Mouse (Mus musculus) erythroid progenitor cell, adult 5-6 weeks (primary cell): Measurements from ENCODE around the gene Primpol. TPM values are rescaled to one million over a fixed set of nuclear protein-coding genes. Genes with fewer than 3 reads are reported as not detected.
A peak's percentile ranks its signal among the peaks of the same experiment; 100 is the strongest.

ENCODE experiments used
- ATAC-seq: replicated peaks from 2 replicates; pipeline ENCODE4 v1.8.0; 2016; ENCODE audit warnings: moderate number of reproducible peaks, mild to moderate bottlenecking, moderate TSS enrichment, inconsistent platforms; ENCODE audit not compliant: poor library complexity, low FRiP score, severe bottlenecking
- total RNA-seq, 2 experiments: library from RNA; stranded (forward) in 1 of 2; stranded (reverse) in 1 of 2; fragments of 150-400 nt in 1 of 2; fragments of 186-747, 209-891 nt in 1 of 2; gene quantifications; 2 replicates each; pipeline versions ENCODE4 v1.2.3 to v1.2.4; 2015 to 2017; ENCODE audit warnings: low replicate concordance in 2 of 2

Gene Primpol
- total RNA-seq (2015; ENCODE audit: low replicate concordance): 15.9 and 20.1 TPM in 2 replicates
- 5.8 and 71.1 TPM in 2 replicates for total RNA-seq (2017; ENCODE audit: low replicate concordance)

DNA sequence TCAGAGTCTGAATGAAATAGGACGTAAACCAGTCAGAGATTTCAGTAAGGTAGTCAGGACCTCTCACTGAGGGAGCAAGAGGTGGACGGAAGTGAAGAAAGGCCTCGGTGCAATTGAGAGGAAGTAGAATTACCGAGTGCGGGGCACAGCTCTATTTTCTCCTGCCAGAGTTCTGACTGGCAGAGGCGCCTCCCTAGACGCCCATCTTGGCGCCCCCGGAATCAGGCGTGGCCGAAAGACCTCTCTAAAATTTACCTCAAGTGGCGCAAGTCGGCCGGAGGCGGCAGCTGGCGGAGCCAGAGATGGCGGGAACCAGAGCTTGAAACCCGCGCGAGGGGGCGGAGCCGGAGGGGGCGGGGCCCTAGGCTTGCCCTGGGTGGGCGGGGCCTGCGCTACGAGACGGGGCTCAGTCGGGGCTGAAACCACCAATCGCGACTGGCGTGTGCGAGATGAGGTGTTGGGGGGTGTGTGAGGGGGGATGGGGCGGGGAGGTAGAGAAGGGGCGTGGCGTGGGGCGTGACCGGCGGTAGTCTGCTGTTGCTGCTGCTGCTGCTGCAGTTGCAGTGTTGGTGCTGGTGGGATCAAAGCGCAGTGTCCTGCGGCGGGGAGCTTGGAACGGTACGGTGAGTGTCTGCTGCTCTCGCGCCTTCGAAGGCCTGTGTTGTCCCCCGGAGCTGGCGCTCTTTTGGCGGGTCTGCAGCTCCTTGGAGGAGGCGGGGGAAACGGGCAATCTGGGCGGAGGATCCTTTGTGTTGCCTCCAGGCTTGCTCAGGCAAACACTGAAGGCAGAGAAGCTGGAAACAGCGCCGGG is at the start of gene Primpol, which contains the start of gene Casp3:
TSS of gene Primpol (minus strand) at position 334 of the 811 bp plus-strand sequence.
TSS of gene Casp3 (plus strand) at position 413 of the 811 bp plus-strand sequence.
- ATAC-seq: peak; percentile 82

DNA sequence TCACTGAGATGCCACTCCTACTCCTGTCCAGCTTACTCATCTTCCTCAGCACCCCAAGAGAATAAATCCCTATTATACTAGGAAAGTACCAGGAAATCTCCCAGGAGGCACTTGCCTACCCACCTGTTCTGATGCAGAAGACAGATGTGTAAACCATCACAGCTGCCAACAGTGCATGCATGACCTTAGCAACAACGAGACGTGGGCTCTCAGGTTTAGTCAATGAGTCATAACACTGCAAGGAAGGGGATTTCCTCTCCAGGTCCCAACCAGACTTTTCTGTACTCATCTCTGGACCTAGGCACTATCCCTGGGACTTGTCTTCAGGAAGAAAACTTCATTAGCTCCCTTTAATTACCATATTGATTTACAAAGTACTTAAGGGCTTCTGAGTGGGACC is 38.9 kb upstream of the Primpol start:
- no peak for ATAC-seq

DNA sequence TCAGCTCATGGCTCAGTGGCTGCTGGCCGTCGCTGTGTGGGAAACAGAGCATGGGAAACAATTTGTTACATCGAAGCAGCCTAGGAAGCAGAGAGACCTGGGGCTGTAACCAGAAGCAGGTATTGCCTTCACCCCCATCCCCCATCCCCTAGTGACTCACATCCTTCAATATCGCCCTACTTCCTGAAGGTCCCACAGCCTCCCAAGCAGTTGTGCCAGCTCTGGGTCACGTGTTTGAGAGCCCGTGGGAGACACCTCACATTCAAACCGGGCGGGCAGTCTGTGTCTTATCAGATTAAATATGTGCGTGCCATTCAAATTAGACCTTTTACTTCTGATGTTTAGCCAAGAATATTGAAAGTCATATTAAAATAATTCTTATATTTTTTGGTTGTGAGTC is 34.9 kb upstream of the Primpol start:
- peak; percentile 64; the same call in 1 of the 2 replicates for ATAC-seq

DNA sequence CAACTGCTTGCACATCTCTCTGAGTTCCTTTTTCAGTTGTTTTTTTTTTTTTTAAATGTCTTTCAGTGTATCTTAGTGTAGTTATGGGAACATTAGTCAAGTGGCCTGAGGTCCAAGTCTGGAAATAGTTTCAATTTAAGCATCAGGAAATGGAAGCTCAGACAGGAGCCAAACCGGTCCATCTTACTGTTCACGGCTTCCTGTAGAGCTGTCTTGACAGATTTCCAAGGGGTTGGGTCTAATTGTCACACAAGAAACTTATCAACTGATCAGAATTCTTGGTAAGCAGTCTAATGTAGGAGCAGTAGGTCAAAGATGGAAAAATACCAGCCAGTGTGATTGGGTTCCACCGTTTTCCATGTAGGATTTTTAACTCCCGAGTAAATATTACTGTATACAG is 31.4 kb upstream of the Primpol start:
- ATAC-seq: no peak

DNA sequence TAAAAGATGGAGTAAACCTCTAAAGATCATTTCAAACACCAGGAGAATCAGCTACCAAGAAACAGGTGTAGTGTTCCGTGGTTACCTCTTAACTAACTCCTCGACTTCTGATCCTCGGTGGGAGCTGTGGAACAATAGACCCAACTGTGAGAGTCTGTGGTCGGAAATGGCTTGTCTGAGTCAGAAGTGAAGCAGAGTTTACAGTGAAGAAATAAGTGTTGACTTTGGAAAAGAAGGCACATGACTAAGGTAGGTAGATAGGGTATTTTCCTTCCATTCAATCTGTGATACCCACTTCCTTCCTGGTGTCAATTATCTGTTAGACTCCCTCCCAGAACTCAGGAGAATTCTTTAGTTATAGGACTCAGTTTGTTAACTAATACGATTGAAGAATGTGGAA is 24.3 kb upstream of the Primpol start:
- ATAC-seq: no peak

DNA sequence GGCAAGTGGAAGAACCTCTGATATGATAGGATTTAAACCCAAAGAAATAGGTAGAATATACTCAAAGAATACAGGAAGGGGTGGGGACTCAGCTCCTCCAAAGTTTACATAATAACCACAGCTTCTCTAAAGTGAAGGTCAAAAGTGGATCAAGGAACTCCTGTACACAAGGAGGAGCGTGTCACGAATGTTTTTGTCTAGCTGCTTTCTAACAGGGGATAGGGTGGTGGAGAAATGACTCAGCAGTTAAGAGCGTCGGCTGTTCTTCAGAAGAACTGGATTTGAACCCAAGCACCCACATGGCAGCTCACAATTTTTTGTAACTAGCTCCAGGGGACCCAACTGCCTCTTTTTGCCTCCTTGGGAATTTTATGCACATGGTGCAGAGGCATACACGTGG is 22.8 kb upstream of the Primpol start:
- no peak; the same call in 1 of the 2 replicates for ATAC-seq

DNA sequence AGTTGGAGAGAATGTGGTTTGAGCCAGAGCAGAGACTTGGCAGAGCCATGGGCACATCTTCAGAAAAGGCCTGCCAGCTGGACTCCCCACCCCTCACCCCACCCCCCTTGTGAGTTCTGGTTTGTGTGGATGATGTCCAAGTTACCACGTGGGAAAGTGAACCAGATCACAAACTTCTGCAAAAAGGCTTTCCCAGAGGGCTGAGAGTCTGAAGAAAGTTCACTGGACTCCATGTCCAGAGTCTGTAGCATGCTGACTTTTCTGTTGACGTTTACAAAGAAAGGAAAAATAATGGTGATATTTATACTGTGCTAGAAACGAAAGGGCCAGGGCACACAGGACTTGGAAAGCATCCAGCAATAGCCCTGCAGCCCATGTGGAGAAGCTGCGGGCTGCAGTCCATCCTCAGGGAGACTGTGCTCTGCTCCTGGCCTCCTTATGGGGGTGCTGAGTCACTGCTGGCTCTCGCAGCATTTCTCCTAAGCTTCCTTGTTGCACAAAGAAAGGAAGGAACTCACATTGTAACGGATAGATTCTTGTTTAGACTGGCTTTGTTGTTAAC is 22.1 kb upstream of the Primpol start:
- 0 out of 2 replicates have a peak, but pooled peaks have one; percentile 52 for ATAC-seq

DNA sequence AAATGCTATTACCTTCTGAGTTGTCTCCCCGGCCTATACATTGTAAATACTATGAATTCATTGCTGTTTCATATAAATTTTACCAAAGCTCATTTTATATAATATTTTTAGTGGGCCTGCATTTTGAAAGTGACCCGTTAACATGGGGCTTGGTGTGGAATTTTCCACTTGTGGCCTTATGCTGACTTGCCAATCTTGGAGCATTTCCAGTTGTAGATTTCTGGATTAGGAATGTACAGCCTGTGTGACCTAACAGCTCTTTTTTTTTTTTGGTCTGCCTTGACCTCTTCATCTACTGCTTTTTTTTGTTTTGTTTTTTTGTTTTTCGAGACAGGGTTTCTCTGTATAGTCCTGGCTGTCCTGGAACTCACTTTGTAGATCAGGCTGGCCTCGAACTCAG is 13.9 kb upstream of the Primpol start:
- ATAC-seq: no peak

DNA sequence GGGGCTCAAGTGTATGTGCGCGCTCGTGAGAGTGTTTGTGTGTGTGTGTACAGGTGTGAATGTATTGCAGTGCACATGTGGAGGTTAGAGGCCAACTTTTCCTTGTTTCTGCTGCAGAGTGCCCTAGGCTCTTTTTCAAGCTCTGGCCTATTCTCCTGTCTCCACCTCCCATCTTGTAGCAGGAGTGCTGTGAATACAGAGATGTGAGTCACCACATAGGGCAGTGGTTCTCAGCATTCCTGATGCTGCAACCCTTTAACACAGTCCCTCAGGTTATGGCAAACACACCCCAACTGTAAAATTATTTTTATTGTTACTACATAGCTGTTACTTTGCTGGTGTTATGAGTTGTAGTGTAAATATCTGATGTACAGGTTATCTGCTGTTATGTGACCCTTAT is 13.4 kb upstream of the Primpol start:
- no peak for ATAC-seq

DNA sequence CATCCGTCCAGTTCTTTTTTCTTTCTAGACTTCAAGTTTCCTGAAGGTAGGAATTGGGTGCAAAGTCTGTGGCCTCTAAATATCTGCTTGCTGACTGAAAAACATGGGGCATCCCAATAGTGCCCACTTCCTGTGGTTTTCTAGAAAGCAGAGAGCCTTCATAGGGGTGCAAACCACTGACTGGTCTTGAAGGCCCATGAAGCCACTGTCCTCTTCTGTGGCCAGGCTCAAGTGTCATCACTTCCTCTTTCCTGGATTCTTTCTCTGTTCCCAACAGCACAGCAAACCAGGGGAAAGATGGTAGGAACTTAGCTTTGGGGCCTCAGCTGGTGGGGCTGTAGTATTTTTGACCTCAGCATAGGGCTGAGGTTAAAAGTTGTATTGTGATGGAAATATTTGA is 11.6 kb upstream of the Primpol start:
- no peak for ATAC-seq

DNA sequence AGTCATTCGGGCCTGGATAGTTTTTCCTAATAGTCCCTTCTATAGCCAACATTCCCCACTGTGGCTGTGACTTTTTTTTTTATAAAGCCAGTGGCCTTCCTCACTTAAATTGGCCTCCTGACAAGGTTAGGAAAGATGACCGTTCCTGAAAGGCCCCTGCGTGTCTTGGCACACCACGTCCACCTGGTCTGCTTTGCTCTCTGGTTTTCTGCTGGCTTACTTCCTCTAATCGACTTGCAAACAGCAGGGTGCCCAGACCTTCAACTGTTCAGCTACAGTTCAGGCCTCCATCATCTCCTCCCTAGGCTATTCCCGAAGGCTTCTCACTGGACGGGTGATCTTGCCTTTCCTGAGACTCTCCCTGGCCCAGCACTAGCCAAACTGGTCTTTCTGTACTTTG is 10.9 kb upstream of the Primpol start:
- ATAC-seq: no peak

DNA sequence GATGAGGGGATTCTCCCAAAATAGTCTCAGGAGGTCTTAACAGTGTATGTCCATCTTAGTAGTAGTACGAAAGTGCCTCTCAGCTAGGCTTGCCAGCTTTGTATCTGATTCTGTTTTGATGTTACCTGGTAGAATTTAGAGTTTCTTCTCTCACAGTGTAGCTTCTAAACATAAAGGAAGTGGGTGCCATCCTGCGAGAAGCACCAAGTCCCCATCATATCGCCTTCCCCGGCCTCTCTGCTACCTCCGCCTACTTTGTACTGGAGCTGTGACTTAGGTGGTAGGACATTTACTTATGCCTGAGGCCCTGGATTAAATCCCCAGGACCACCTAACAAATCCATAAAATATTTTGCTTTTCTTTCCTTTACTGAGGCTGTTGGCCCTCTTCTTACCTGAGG is 9.6 kb upstream of the Primpol start:
- ATAC-seq: no peak

DNA sequence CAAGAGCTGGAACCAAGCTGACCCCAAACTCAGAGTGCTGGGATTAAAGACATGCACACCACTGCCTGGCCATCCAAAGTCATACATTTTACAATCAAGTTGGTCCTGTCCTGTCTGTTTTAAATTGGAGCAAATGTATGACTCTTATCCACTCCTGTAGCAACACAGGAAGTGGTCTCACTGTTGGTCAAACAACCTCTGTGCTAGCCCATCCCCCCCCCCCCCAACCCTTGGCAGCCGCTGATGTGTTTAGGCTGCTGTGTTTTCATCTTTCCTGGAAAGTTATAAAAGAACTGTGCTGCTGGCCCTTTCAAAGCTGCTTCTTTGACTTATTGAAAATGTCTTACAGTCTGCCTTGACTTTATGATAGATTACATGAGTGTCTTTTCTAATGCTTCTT is 8.2 kb upstream of the Primpol start:
- ATAC-seq: no peak

DNA sequence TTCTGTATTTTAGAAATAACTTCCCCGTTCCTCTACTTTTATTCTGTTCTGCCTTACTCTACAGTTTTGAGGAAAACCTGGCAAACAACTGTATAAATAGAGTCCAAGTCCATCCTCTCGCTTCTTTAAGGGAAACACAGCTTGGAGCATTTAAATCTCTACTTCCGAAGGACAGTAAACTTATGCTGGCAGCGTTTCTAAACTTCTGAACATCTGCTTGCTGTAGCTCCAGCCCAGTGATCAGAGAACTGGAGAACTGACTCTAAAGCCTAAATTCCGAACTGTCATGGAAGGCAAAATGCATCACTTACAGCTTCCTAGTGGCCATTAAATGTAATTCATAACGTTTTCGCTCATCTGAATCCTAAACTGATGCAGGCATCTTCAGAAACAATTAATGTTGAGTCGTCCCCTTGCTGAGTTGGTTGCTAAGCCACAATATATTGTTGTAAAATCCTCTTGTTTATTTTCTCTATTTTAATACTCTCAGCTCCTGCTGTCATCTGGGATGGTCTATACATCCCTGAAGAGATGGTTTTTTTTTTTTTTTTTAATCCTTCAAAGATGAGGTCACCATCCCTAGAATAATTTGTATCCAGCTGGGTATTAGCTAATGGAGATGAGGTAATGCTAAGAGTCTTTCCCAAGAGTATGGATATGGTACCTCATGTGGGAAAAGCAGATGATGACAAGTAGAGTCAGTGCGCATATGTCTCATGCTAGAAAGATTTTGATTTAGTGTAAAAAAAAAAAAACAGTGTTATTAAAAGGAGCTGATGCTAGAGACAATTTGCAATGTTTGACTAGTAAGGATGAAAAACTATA is 5.6 kb upstream of the Primpol start:
- ATAC-seq: no peak

DNA sequence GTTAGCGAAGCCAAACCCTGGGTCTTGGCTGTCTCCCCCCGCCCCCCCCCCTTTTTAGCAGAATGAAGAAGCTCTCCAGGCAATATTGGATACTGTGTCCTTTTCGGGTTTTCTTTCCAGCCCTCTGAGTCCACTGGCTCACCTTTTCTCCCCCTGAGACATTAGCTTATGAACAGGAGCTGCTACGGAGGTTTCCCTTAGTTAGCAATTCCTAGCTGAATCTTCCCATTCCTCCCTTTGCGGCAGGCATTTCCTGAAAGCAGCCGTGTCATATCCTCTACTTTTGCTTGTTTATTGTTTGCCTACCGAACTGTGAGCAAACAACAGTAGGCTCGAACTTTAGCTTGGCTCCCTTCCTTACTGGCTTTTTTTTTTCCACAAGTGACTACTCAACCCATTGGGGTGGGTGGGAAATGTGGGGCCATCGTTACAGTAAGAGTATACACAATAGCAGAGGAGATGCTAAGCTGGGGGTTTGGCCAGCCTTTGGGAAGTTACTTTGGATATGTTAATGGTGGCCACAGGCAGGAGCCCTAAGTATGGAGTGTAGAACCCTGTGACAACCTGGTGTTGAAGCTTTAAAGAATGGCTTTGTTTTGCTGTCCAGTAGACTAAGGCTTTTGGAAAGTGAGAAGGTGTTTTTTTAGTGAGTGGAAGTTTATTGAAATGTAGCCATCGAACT is 1.8 kb upstream of the Primpol start:
- no peak for ATAC-seq

DNA sequence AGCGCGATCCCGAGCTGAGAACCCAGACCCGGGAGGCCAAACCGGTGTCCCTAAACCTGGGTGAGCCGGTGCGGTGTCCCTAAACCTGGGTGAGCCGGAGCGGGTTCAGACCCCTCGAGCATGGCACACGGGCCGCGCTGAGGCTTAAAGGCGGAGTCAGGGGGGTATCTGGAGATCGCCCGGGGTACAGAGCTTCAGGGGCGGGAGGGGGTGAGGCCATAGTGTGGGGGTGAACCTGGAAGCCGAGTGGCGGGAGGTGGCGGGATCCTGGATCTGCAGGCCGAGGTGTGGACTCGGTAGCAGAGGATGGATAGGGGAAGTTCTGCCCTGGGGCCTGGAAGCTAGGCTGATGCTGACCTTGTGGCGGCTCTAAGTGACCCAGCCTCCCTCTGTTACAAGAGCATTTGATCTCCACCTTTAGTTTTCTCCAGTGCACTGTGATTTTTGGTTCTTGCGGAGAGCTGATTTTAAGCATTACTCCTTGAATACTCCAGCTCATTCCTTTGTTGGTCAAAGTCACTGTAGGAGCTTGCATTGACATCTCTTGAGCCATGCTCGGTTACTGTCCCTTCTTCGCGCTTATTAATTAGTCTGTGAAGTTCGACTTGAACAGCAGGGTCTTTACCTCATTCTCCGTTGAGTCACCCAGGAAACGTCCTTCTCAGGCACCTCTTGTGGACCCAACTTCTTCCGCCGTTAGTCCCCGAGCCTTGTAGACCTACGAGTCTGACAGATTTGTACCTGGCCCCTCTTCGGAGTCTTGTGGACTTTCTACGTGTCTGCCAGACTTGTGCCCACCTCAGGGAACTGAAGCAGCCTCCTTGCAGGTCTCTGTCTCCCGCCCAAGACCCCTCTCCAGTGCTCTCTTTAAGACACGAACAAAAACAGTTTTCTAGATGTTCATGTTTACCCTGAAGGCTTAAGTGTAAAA is 943 bp upstream of the Primpol start:
- peak; percentile 50 for ATAC-seq

DNA sequence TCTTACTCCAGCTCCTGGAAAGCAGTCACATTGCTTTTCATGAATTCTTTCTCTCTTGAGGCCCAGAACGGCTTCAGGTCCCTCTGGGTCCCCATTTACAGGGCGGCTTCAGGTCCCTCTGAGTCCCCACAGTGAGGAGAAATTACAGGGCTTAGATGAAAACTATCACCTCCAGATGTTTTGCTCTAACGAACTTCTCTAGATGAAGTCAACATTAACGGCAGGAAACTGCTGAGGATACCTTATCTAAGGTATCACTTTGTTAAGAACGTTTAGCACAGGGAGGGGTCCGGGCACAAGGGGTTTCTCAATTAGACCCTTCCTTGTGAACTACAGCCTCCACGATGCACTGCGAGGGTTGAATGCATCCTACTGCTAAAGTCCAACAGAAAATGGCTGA is 1.1 kb downstream of the Primpol start:
- ATAC-seq: no peak

DNA sequence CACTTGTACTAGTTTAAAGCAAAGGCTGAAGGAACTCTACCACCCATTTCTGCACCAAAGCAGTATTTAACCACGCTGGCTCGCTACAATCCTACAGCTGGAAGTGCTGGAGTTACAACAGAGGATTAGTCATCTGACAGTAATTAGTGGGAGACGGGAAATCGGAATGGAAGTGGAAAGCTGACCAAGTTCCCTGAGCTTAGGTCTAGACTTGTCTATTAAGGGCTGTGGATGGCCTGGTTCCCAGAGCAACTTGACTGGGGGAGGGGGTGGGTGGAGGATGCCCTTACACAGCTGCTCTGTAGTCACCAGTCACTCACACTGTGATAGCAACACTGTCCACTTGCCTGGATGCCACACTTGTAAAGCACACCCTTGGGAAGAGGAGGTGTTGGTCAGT is 3.6 kb downstream of the Primpol start:
- ATAC-seq: no peak

DNA sequence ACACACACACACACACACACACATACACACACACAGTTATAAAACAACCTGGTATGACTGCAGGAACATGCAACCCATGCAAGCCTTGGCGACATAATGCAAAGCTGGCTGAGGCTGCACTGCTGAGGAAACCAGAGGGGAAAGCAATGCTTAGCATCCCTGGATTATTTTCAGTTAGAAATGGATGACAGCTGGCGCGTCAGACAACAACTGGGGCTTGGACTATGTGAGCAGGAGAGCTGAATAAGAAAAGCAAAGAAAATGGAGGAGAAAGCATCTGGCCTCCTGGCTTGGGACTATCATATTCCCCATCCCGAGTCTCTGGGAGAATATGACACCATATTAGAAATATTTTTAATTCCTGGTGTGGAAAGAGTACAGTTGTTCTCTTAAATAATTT is 4.1 kb downstream of the Primpol start:
- ATAC-seq: no peak
